Mouse (Mus musculus) lung, embryonic 15.5 days (tissue): ENCODE results near the gene Btbd16. TPM values are rescaled to one million over a fixed set of nuclear protein-coding genes. Genes with fewer than 3 reads are reported as not detected.

Source experiments
- polyA plus RNA-seq: library from polyadenylated mRNA; unstranded; fragments of >200 nt; fragmentation: Nextera tagmentation; extraction: Ambion mirVana; gene quantifications from 2 replicates; pipeline ENCODE4 v1.2.1, GENCODE M21; 2015

Btbd16 gene
- polyA plus RNA-seq, 1 experiment from 2014 or later = not detected

Other genes with a start within 250 kb of the Btbd16 start
- 158 and 164 TPM in 2 replicates for gene Nsmce4a, start 201.0 kb upstream of the Btbd16 start, polyA plus RNA-seq
- gene Tacc2, start 196.6 kb upstream of the Btbd16 start, polyA plus RNA-seq = 23.4 and 25.3 TPM in 2 replicates
- gene Plekha1, start 91.7 kb downstream of the Btbd16 start, polyA plus RNA-seq = 59.7 and 61.4 TPM in 2 replicates
- 58.0 and 59.7 TPM in 2 replicates for gene Htra1, start 162.0 kb downstream of the Btbd16 start, polyA plus RNA-seq